Mouse (Mus musculus): ENCODE measurements at regions not wholly inside any gene's neighbourhood (a gene's known extent, or its start where the extent isn't known, plus 50 kb on each side); places are given as distances from the start of the nearest gene placed in this dataset.

- no peak for TF ChIP-seq CTCF (IDR thresholded peaks at IDR 0.05; ENCODE audit: extremely low read depth, insufficient read depth, insufficient read length, insufficient replicate concordance)
- TF ChIP-seq POLR2A (IDR thresholded peaks at IDR 0.05; ENCODE audit: low read depth, low read length): no peak
These were observed 139.3 kb upstream of the Kazn start for GRCm38 (mm10) chr4:142378452-142378851.
